Mouse (Mus musculus) stomach, embryonic 16.5 days (tissue): ENCODE data around the gene Rpl23. TPM values are rescaled to one million over a fixed set of nuclear protein-coding genes. Genes with fewer than 3 reads are reported as not detected.
A peak's percentile ranks its signal among the peaks of the same experiment; 100 is the strongest.
"Not testable (repeated sequence)": the region's sequence is repeated elsewhere in the genome, so short reads cannot be mapped to it uniquely, and the experiment has no call there.

Experiments used
- ATAC-seq: fragments of 200-750 bp; cut with Nextera tagmentation; 2 replicates; pipeline ENCODE4 v1.8.0; 2017; ENCODE audit warnings: moderate number of reproducible peaks, moderate TSS enrichment; ENCODE audit not compliant: insufficient read depth, low FRiP score
- H3K27ac ChIP-seq: fragments of 300-500 bp; sonication (generic); 2 replicates; pipeline ENCODE4 v1.5.1; 2014; ENCODE audit warnings: low read length
- H3K27me3 ChIP-seq: fragments of 300-500 bp; sonication (generic); 2 replicates; pipeline ENCODE4 v1.6.1; 2014; ENCODE audit warnings: low read length, control low read depth, mixed read lengths; ENCODE audit not compliant: control insufficient read depth, insufficient read depth
- H3K36me3 ChIP-seq: fragments of 300-500 bp; sonication (generic); 2 replicates; pipeline ENCODE4 v1.6.1; 2014; ENCODE audit warnings: low read length; ENCODE audit not compliant: control insufficient read depth, insufficient read depth
- H3K4me1 ChIP-seq: fragments of 300-500 bp; sonication (generic); 2 replicates; pipeline ENCODE4 v1.6.1; 2014; ENCODE audit warnings: low read length, control low read depth, mixed read lengths; ENCODE audit not compliant: control insufficient read depth, insufficient read depth
- H3K4me2 ChIP-seq: fragments of 300-500 bp; sonication (generic); 2 replicates; pipeline ENCODE4 v1.6.1; 2014; ENCODE audit warnings: low read depth, low read length, mixed read lengths
- H3K4me3 ChIP-seq: fragments of 300-500 bp; sonication (generic); replicated peaks from 2 replicates; pipeline ENCODE4 v1.5.1; 2014; ENCODE audit warnings: mild to moderate bottlenecking, low read length
- H3K9ac ChIP-seq: fragments of 300-500 bp; sonication (generic); 2 replicates; pipeline ENCODE4 v1.6.1; 2014; ENCODE audit warnings: low read length
- H3K9me3 ChIP-seq: fragments of 300-500 bp; sonication (generic); replicated peaks from 2 replicates; pipeline ENCODE4 v1.6.1; 2016; ENCODE audit warnings: low read length, control low read depth; ENCODE audit not compliant: control insufficient read depth
- WGBS: fragments of 180-500 bp; shearing (Covaris S2); extraction: QIAGEN DNeasy Blood & Tissue Kit; methylation state at CpG from one replicate; pipeline ENCODE4 v1.1.7; 2014; 5-methylcytosine and 5-hydroxymethylcytosine counted together
- polyA plus RNA-seq: library from polyadenylated mRNA; unstranded; fragments of >200 nt; fragmentation: Nextera tagmentation; extraction: Ambion mirVana; gene quantifications from 2 replicates; pipeline ENCODE4 v1.2.1, GENCODE M21; 2015

The Rpl23 gene
- polyA plus RNA-seq, 1 experiment from 2014 or later = 586 TPM

GRCm38 (mm10) chr11:97798083-97798435 is 15.8 kb upstream of the Rpl23 start:
- Histone ChIP-seq H3K27me3 (no peaks in the 10 kb centered on the region), H3K36me3 (no peaks in the 10 kb centered on the region), H3K27ac (0 out of 2 replicates have a peak overlapping the region, but pooled peaks have one; percentile 1), H3K4me2 (peak overlapping the region; percentile 74), H3K9ac (0 out of 2 replicates have a peak overlapping the region, but pooled peaks have one; percentile 14), H3K9me3 (no peaks in the 10 kb centered on the region), H3K4me1 (peaks cover 18% of the 10 kb centered on the region), H3K4me3 (peak overlapping the region; percentile 97; the same call in 1 of the 2 replicates)
- no peak for ATAC-seq
- 47% methylated on average over 8 of the region's 8 CpGs for WGBS

GRCm38 (mm10) chr11:97797369-97798082 is 15.3 kb upstream of the Rpl23 start:
- no peak overlapping the region for H3K27ac ChIP-seq
- H3K4me3 ChIP-seq = no peak overlapping the region
- 59% methylated on average over 15 of the region's 15 CpGs for WGBS
- H3K4me1 ChIP-seq = peaks cover 15% of the 10 kb centered on the region
- H3K4me2 ChIP-seq = peak overlapping the region; percentile 74; the same call in 1 of the 2 replicates
- 0 out of 2 replicates have a peak overlapping the region, but pooled peaks have one; percentile 14 for H3K9ac ChIP-seq
- H3K27me3 ChIP-seq = no peaks in the 10 kb centered on the region
- H3K9me3 ChIP-seq = no peaks in the 10 kb centered on the region
- no peaks in the 10 kb centered on the region for H3K36me3 ChIP-seq
- ATAC-seq = no peak

- no peak overlapping the region for H3K4me2 ChIP-seq
- 6% methylated on average over 6 of the region's 6 CpGs for WGBS
Observed at GRCm38 (mm10) chr11:97796910-97797309, 14.7 kb upstream of the Rpl23 start.

DNA sequence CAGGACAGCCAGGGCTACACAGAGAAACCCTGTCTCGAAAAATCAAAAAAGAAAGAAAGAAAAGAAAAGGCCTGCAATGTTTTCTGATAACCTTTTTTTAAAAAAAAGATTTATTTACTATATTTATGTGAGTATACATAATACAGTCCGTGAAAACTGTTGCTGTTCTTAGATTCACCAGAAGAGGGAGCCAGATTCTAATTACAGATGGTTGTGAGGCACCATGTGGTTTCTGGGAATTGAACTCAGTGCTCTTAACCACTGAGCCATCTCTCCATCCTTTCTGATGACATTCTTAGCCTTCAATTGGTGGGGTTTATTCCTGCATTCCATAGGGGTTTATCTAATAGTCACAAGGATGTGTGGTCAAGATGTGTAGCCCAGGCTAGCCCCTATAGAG is 10.9 kb upstream of the Rpl23 start:
- no peak overlapping the region for H3K27ac ChIP-seq
- no peak overlapping the region for H3K4me3 ChIP-seq
- H3K9me3 ChIP-seq = no peaks in the 10 kb centered on the region
- H3K9ac ChIP-seq = no peak overlapping the region
- WGBS = 18% methylated on average over 2 of the region's 2 CpGs
- no peaks in the 10 kb centered on the region for H3K27me3 ChIP-seq
- no peak overlapping the region for H3K4me2 ChIP-seq
- ATAC-seq = no peak
- H3K4me1 ChIP-seq = no peaks in the 10 kb centered on the region
- H3K36me3 ChIP-seq = no peaks in the 10 kb centered on the region

More at GRCm38 (mm10) chr11:97796910-97797309, 14.7 kb upstream of the Rpl23 start:
- H3K27me3 ChIP-seq = no peaks in the 10 kb centered on the region
- H3K9ac ChIP-seq = no peak overlapping the region
- H3K9me3 ChIP-seq = no peaks in the 10 kb centered on the region
- no peak overlapping the region for H3K27ac ChIP-seq
- no peak for ATAC-seq
- H3K4me3 ChIP-seq = no peak overlapping the region
- no peaks in the 10 kb centered on the region for H3K36me3 ChIP-seq
- peaks cover 10% of the 10 kb centered on the region for H3K4me1 ChIP-seq

DNA sequence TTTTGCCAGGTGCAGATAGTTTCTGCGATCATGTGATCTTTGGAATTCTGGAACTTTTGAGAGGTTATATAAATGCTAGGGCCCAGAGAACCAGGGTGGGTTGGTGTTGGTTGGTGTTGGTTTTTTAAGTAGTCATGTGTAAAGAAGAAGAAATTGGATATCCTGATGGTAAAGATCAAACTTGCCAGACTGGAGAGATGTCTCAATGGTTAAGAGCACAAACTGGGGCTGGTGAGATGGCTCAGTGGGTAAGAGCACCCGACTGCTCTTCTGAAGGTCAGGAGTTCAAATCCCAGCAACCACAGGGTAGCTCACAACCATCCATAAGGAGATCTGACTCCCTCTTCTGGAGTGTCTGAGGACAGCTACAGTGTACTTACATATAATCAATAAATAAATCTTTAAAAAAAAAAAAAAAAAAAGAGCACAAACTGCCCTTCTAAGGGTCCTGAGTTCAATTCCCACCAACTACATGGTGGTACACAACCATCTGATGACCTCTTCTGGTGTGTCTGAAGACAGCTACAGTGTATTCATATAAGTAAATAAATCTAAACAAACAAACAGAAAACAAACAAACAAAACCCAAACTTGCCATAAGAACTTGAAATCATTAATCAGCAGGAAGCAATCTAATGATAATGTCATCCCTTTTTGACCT is 8.7 kb upstream of the Rpl23 start:
- 72% methylated on average over 2 of the region's 2 CpGs for WGBS
- ATAC-seq, H3K9me3 ChIP-seq, H3K36me3 ChIP-seq, H3K27me3 ChIP-seq, H3K27ac ChIP-seq, H3K9ac ChIP-seq, H3K4me1 ChIP-seq, H3K4me3 ChIP-seq, H3K4me2 ChIP-seq: not testable (repeated sequence)

- Histone ChIP-seq H3K9me3 (no peaks in the 10 kb centered on the region), H3K27ac (no peak overlapping the region), H3K36me3 (no peaks in the 10 kb centered on the region), H3K27me3 (no peaks in the 10 kb centered on the region), H3K4me2 (no peak overlapping the region), H3K9ac (no peak overlapping the region), H3K4me1 (no peaks in the 10 kb centered on the region), H3K4me3 (no peak overlapping the region)
- WGBS = 83% methylated on average over 5 of the region's 5 CpGs
- no peak for ATAC-seq
Observed at GRCm38 (mm10) chr11:97789727-97790126, 7.5 kb upstream of the Rpl23 start.

- WGBS = 87% methylated on average over 3 of the region's 3 CpGs
- Histone ChIP-seq H3K27ac (no peak overlapping the region), H3K4me3 (no peak overlapping the region), H3K4me2 (no peak overlapping the region), H3K9ac (no peak overlapping the region), H3K27me3 (no peaks in the 10 kb centered on the region), H3K9me3 (no peaks in the 10 kb centered on the region), H3K36me3 (no peaks in the 10 kb centered on the region), H3K4me1 (no peaks in the 10 kb centered on the region)
- no peak for ATAC-seq
Observed at GRCm38 (mm10) chr11:97787961-97788360, 5.7 kb upstream of the Rpl23 start.

DNA sequence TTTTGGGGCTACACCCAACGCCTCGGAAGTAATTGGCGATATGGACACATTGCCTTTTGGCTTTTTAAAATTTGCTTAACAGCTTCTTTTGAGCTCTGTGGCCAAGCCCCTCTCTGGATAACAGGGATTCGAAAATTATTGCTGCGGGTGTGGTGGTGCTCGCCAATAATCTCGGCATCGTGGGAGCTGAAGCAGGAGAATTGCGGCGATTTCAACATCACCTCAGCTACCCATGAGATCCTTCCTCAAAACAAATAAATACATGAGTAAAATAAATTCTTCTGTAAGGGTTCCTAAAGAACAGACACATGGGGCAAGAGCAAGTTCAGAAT is 293 bp upstream of the Rpl23 start:
- H3K27ac ChIP-seq = peak overlapping the region; percentile 86
- H3K36me3 ChIP-seq = peaks cover 28% of the 10 kb centered on the region

DNA sequence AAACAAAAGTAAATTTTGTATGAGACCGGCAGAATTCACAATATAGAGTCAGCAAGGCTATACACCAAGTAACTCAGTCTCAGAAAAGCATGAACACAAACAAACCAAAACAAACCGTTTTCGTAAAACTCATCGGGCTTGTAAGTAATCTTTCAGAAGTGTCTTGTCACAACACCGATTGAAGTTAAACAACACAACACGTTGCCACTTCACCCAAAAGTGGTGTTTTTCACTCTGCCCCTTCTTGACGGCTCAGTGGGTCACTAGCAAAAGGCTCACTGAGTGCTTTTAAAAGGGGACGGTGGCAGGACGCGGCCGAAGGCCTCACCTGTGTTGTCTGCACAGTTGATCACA is 782 bp downstream of the Rpl23 start:
- WGBS = 2% methylated on average over 11 of the region's 11 CpGs
- peaks cover 33% of the 10 kb centered on the region for H3K36me3 ChIP-seq
- peaks cover 14% of the 10 kb centered on the region for H3K4me1 ChIP-seq
- peak overlapping the region; percentile 86 for H3K27ac ChIP-seq
- ATAC-seq = no peak
- H3K9me3 ChIP-seq = no peaks in the 10 kb centered on the region
- peak overlapping the region; percentile 72 for H3K4me2 ChIP-seq
- no peaks in the 10 kb centered on the region for H3K27me3 ChIP-seq
- peak overlapping the region; percentile 98 for H3K4me3 ChIP-seq
- peak overlapping the region; percentile 99 for H3K9ac ChIP-seq

More for the DNA sequence above, 293 bp upstream of the Rpl23 start:
- WGBS = under 1% methylated on average over 10 of the region's 10 CpGs
- Histone ChIP-seq H3K9ac (peak overlapping the region; percentile 81), H3K4me2 (peak overlapping the region; percentile 70), H3K27me3 (no peaks in the 10 kb centered on the region), H3K9me3 (no peaks in the 10 kb centered on the region), H3K4me1 (peaks cover 14% of the 10 kb centered on the region), H3K4me3 (peak overlapping the region; percentile 98)
- no peak for ATAC-seq
